Mouse (Mus musculus) hindbrain, embryonic 10.5 days (tissue): ENCODE data around the gene Cpvl. TPM values are rescaled to one million over a fixed set of nuclear protein-coding genes. Genes with fewer than 3 reads are reported as not detected.

ENCODE experiments used
- DNase-seq: peaks from one replicate; pipeline ENCODE4 v3.0.0-alpha.2; 2017; ENCODE audit warnings: low spot score
- H3K27ac ChIP-seq: fragments of 300-500 bp; sonication (generic); 2 replicates; pipeline ENCODE4 v1.5.1; 2016; ENCODE audit warnings: mild to moderate bottlenecking, moderate library complexity
- H3K27me3 ChIP-seq: fragments of 300-500 bp; sonication (generic); 2 replicates; pipeline ENCODE4 v1.6.1; 2016; ENCODE audit warnings: mild to moderate bottlenecking; ENCODE audit not compliant: poor library complexity, insufficient read depth, severe bottlenecking
- H3K36me3 ChIP-seq: fragments of 300-500 bp; sonication (generic); 2 replicates; pipeline ENCODE4 v1.6.1; 2016; ENCODE audit warnings: mild to moderate bottlenecking, moderate library complexity
- H3K4me1 ChIP-seq: fragments of 300-500 bp; sonication (generic); replicated peaks from 2 replicates; pipeline ENCODE4 v1.6.1; 2016; ENCODE audit warnings: mild to moderate bottlenecking
- H3K4me3 ChIP-seq: fragments of 300-500 bp; sonication (generic); 2 replicates; pipeline ENCODE4 v1.5.1; 2016; ENCODE audit warnings: mild to moderate bottlenecking, moderate library complexity
- H3K9me3 ChIP-seq: fragments of 300-500 bp; sonication (generic); 2 replicates; pipeline ENCODE4 v1.6.1; 2016; ENCODE audit warnings: mild to moderate bottlenecking, moderate library complexity
- WGBS: fragments of 180-500 bp; shearing (Covaris S2); methylation state at CpG from one replicate; pipeline ENCODE4 v1.1.7; 2016; 5-methylcytosine and 5-hydroxymethylcytosine counted together
- polyA plus RNA-seq: library from polyadenylated mRNA; unstranded; fragments of >200 nt; fragmentation: Nextera tagmentation; extraction: Ambion mirVana; gene quantifications from 2 replicates; pipeline ENCODE4 v1.2.1, GENCODE M21; 2016

The Cpvl gene
- polyA plus RNA-seq, 1 experiment from 2014 or later: 0.24 TPM

- Histone ChIP-seq H3K9me3 (no peaks in the 10 kb centered on the region), H3K4me3 (no peak overlapping the region), H3K36me3 (no peaks in the 10 kb centered on the region), H3K4me1 (peaks cover 11% of the 10 kb centered on the region; the same call in 1 of the 2 replicates), H3K27me3 (peaks cover 3% of the 10 kb centered on the region; the same call in 1 of the 2 replicates), H3K27ac (no peak overlapping the region)
- no peak for DNase-seq
- WGBS: 95% methylated on average over 6 of the region's 6 CpGs
Measured at GRCm38 (mm10) chr6:53917026-53917558, 61.4 kb downstream of the Cpvl start.

GRCm38 (mm10) chr6:53915347-53915746, 63.1 kb downstream of the Cpvl start:
- Histone ChIP-seq H3K27ac (no peak overlapping the region), H3K36me3 (no peaks in the 10 kb centered on the region), H3K4me3 (no peak overlapping the region), H3K9me3 (no peaks in the 10 kb centered on the region), H3K4me1 (peaks cover 26% of the 10 kb centered on the region), H3K27me3 (peaks cover 11% of the 10 kb centered on the region)
- WGBS: 91% methylated on average over 3 of the region's 3 CpGs
- no peak for DNase-seq

GRCm38 (mm10) chr6:53913151-53913550, 65.3 kb downstream of the Cpvl start:
- peaks cover 48% of the 10 kb centered on the region for H3K4me1 ChIP-seq

GRCm38 (mm10) chr6:53912112-53912782, 66.2 kb downstream of the Cpvl start:
- H3K27me3 ChIP-seq: peaks cover 18% of the 10 kb centered on the region
- WGBS: 78% methylated on average over 6 of the region's 6 CpGs
- H3K27ac ChIP-seq: no peak overlapping the region
- no peak overlapping the region for H3K4me3 ChIP-seq
- no peaks in the 10 kb centered on the region for H3K36me3 ChIP-seq
- H3K9me3 ChIP-seq: no peaks in the 10 kb centered on the region
- peaks cover 57% of the 10 kb centered on the region for H3K4me1 ChIP-seq
- no peak for DNase-seq

More at GRCm38 (mm10) chr6:53913151-53913550, 65.3 kb downstream of the Cpvl start:
- Histone ChIP-seq H3K9me3 (no peaks in the 10 kb centered on the region), H3K27ac (no peak overlapping the region), H3K4me3 (no peak overlapping the region), H3K36me3 (no peaks in the 10 kb centered on the region), H3K27me3 (peaks cover 12% of the 10 kb centered on the region)
- WGBS: 52% methylated on average over 7 of the region's 7 CpGs
- DNase-seq: no peak

- DNase-seq: peak; percentile 56
- Histone ChIP-seq H3K27ac (peak overlapping the region; percentile 81), H3K9me3 (no peaks in the 10 kb centered on the region), H3K27me3 (peaks cover 31% of the 10 kb centered on the region), H3K4me3 (no peak overlapping the region), H3K36me3 (no peaks in the 10 kb centered on the region), H3K4me1 (peaks cover 72% of the 10 kb centered on the region)
- WGBS: 11% methylated on average over 3 of the region's 3 CpGs
Measured at GRCm38 (mm10) chr6:53909986-53910385, 68.5 kb downstream of the Cpvl start.

- 7% methylated on average over 5 of the region's 5 CpGs for WGBS
- DNase-seq: peak; percentile 68
- Histone ChIP-seq H3K27me3 (peaks cover 31% of the 10 kb centered on the region), H3K27ac (peak overlapping the region; percentile 81), H3K4me1 (peaks cover 78% of the 10 kb centered on the region), H3K9me3 (no peaks in the 10 kb centered on the region), H3K4me3 (no peak overlapping the region), H3K36me3 (no peaks in the 10 kb centered on the region)
Measured at GRCm38 (mm10) chr6:53909446-53909845, 69.0 kb downstream of the Cpvl start.

DNA sequence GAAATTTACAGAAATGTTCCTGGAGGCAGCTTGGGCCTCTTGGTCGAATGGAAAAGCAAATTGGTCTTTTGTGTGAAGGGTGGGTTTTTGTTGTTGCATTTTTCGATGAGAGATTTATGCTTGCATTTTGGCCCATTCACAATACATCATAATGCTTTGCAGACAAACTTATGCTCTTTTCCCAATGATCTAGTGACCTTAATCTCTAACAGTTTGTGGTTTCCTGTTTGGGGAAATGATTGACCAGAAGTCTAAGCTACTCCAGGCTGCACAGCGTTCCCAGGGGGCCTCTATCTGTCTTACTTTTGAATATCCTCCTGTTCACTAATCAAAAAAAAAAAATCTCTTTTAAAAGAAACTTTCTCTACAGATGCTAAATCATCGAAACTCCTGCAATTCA, 71.6 kb downstream of the Cpvl start:
- no peak overlapping the region for H3K27ac ChIP-seq
- no peak overlapping the region for H3K4me3 ChIP-seq
- H3K9me3 ChIP-seq: no peaks in the 10 kb centered on the region
- DNase-seq: no peak
- peaks cover 27% of the 10 kb centered on the region for H3K27me3 ChIP-seq
- peaks cover 68% of the 10 kb centered on the region for H3K4me1 ChIP-seq
- H3K36me3 ChIP-seq: no peaks in the 10 kb centered on the region
- WGBS: 82% methylated on average over 4 of the region's 4 CpGs

DNA sequence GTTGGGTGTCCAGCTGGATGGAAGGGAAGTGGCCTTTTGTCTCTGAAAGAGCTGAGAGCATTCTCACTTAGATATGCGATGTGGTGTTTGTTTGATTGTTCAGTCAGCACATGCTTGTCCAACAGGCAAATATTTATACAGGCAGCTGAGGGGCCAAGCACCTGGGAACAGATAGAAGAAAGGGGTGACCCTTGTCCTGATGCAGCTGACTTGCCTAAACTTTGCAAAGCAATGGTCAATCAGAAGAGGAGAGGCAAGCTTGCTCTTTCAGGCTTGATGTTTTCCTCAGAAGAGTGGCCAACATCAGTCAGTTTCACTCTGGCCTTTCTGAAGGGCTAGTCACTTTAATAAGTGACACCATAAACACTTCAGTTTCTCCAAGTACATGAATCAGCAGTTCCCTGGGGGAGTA, 72.4 kb downstream of the Cpvl start:
- no peak for DNase-seq
- Histone ChIP-seq H3K4me1 (peaks cover 62% of the 10 kb centered on the region), H3K9me3 (no peaks in the 10 kb centered on the region), H3K4me3 (no peak overlapping the region), H3K36me3 (no peaks in the 10 kb centered on the region), H3K27ac (peak overlapping the region; percentile 20; the same call in 1 of the 2 replicates), H3K27me3 (peaks cover 19% of the 10 kb centered on the region; the same call in 1 of the 2 replicates)
- 70% methylated on average over 1 of the region's 1 CpGs for WGBS

DNA sequence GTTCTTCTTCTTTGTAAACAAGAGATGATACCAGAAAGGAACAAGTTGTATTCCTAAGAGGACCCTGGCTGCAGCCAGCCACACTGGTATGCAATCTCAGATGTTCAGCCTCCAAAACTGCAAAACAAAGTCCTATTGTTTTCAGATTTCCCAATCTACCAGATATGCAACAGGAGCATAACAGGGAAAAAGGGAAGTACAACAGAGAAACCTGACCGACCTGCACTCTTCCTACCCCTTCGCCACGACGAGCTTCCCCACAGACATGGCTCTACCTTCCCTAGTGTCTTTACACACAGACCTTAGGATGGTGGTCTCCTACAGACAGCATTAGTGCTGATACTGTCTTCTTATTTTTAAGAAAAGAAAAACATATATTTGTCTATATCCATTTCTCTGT, 72.9 kb downstream of the Cpvl start:
- H3K9me3 ChIP-seq: no peaks in the 10 kb centered on the region

DNA sequence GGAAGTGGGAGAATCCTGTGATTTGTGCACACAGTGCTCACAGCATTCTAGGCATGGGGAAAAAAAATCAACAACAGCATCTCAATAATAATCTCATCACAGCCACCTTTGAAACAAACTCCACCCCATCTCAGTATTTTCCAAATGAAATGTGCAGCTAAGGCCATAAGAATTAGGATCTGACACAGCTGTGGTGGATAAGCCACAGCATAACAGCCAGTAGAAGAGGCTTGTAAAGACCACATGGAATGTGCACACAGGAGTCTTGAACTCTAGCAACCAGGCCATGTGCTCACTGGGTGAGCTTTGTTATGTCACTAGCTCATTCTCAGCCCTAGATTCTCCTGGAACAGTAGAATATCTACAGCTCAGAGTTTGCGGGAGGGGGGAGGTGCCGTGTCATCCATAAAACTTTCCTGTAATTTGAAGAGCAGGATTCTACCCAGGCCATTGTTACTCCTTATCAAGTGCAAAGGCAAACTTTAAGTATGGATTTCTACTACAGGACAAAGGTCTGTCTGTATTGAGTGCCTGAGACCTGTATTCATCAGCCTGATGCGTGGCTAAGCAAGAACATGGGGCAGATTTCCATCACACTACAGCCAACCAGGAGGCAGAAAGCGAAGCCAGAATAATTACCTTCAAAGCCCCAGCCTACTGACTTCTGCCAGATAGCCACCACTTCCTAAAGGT, 73.6 kb downstream of the Cpvl start:
- peaks cover 22% of the 10 kb centered on the region; the same call in 1 of the 2 replicates for H3K27me3 ChIP-seq
- peak overlapping the region; percentile 59 for H3K27ac ChIP-seq
- no peak overlapping the region for H3K4me3 ChIP-seq
- H3K4me1 ChIP-seq: peaks cover 51% of the 10 kb centered on the region
- 92% methylated on average over 4 of the region's 4 CpGs for WGBS
- no peaks in the 10 kb centered on the region for H3K36me3 ChIP-seq
- no peaks in the 10 kb centered on the region for H3K9me3 ChIP-seq
- DNase-seq: no peak

More for the DNA sequence above, 72.9 kb downstream of the Cpvl start:
- no peak overlapping the region for H3K4me3 ChIP-seq
- 81% methylated on average over 4 of the region's 4 CpGs for WGBS
- DNase-seq: no peak
- peaks cover 19% of the 10 kb centered on the region; the same call in 1 of the 2 replicates for H3K27me3 ChIP-seq
- no peaks in the 10 kb centered on the region for H3K36me3 ChIP-seq
- H3K27ac ChIP-seq: no peak overlapping the region
- H3K4me1 ChIP-seq: peaks cover 58% of the 10 kb centered on the region

DNA sequence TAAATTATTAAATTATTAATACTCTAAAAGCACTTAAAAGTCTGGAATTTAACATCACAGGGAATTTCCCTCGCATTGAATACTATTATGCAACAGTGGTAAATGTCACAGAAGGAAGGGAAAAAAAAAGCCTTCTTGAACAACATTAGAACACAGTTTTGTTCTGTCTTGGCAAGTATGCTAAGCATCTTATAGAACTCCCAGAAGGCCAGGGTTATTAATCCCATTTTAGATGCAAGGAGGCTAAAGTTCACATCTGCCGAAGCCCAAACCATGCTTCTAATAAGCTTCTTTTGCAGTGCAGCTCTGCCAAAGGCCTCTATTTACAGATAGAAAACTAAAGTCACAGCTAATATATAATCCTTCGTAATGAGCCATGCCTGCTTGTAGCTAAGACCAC, 74.3 kb downstream of the Cpvl start:
- no peak for DNase-seq
- Histone ChIP-seq H3K36me3 (no peaks in the 10 kb centered on the region), H3K4me3 (no peak overlapping the region), H3K27ac (0 out of 2 replicates have a peak overlapping the region, but pooled peaks have one; percentile 59), H3K4me1 (peaks cover 44% of the 10 kb centered on the region), H3K27me3 (peaks cover 27% of the 10 kb centered on the region; the same call in 1 of the 2 replicates), H3K9me3 (no peaks in the 10 kb centered on the region)
- WGBS: 80% methylated on average over 3 of the region's 3 CpGs

DNA sequence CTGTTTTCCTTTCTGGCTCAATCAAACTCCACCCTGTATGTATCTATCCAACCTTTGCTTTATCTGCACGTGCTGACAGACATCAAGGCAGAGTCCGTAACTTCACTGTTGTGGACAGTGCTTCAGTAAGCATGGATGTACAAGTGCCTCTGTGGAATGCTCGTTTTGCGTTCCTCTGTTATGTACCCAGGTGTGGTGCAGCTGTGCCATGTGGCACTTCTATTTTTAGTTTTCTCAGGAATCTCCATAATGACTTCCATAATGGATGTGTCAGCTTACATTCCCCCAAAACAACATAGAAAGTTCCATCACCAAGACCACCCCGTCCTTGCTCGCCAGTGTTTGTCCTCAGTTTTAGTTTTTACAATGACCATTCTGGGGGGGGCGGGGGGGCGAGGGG, 76.7 kb downstream of the Cpvl start:
- no peak overlapping the region for H3K27ac ChIP-seq
- WGBS: 79% methylated on average over 8 of the region's 8 CpGs
- H3K36me3 ChIP-seq: no peaks in the 10 kb centered on the region
- no peak for DNase-seq
- H3K27me3 ChIP-seq: 0 out of 2 replicates have a peak, but pooled peaks cover 20% of the 10 kb centered on the region
- no peaks in the 10 kb centered on the region for H3K9me3 ChIP-seq
- H3K4me3 ChIP-seq: no peak overlapping the region
- peaks cover 31% of the 10 kb centered on the region for H3K4me1 ChIP-seq
